Mouse (Mus musculus) kidney, postnatal 36 days (tissue): ENCODE results near the gene Fbxl3.
A peak's percentile ranks its signal among the peaks of the same experiment; 100 is the strongest.

Experiments used
- DNase-seq, 2 experiments: peaks; one replicate each; pipeline ENCODE4 v3.0.0; 2021 to 2022; ENCODE audit warnings: mixed read lengths in 2 of 2

The Fbxl3 gene

GRCm38 (mm10) chr14:103099238-103099933, at the start of gene Fbxl3:
TSS of gene Fbxl3 (minus strand) at chr14:103099566.
- peak; percentile 95 to 98 for DNase-seq

DNA sequence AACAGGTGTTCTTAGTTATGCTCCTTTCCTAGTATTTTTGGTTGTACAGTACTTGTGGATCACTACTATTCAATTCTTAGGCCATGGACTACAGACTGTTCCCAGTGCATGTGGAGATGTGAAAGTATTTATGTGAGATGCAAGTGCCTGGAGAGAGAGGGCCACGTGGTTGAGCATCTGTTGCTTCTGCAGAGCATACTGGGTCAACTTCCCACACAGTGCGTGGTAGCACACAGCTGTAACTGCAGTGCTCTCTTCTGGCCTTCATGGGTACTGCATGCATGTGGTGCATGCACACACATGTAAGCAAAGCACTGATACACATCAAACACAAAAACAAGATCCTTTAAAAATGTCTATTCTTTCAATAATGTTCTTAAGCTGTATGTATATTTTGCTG, 32.6 kb upstream of the Fbxl3 start:
- DNase-seq, result peak; percentile 44 to 83

GRCm38 (mm10) chr14:103125756-103126155, 26.4 kb upstream of the Fbxl3 start:
- no peak for DNase-seq

GRCm38 (mm10) chr14:103114994-103115670, 15.8 kb upstream of the Fbxl3 start:
- DNase-seq, result no peak

DNA sequence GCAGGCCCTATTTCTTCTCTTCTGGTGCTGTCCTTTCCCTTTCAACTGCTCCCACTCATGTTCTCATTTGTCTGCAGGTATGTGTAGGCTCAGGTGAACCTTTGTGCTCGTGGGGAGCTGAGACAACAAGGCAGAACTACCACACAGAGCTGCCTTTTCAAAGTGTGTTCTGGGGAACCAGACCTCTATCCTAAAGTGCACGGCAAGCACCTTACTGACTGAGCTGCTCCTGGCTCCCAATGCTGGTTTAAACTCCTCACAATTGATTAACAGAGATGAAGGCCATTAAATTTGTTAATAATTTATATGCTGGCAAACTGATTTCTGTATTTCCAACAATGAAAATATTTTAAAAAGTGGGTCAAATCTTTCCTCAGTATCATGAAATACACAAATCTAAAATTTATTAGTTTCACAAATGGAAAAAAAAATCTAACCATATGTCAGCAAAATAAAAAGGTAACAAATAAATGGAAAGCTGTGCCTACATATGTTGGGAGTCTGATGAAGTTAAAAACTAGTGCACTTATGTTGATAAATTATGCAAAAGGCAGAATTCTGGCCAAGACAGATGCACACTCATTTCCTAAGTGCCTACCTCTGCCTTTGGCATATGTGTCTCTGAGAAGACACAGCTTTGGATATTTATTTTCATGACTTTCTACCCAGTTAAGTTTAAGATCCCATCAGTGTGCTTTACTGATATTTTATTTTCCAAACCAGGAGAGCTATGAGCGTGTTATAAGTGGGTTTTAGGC, 13.4 kb upstream of the Fbxl3 start:
- DNase-seq, result peak; percentile 46 to 56

DNA sequence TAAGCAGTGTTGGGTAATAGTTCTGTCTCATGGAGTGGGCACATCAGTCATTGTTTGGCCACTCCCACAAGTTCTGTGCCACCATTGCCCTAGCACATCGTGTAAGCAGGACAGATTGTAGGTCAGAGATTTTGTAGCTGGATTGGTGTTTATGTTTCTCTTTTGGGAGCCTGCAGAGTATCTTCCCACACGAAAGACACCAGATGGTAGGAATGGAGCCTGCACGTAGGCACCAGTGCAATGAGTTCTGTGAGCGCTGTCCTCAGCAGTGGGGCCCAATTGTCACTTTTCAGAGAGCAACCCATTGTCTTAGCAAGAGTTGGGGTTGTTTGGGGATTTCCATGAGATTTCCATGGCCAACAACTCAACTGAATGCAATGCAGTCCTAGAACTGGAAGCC, 10.6 kb upstream of the Fbxl3 start:
- DNase-seq, result no peak

GRCm38 (mm10) chr14:103106301-103106700, 6.9 kb upstream of the Fbxl3 start:
- DNase-seq, result no peak

DNA sequence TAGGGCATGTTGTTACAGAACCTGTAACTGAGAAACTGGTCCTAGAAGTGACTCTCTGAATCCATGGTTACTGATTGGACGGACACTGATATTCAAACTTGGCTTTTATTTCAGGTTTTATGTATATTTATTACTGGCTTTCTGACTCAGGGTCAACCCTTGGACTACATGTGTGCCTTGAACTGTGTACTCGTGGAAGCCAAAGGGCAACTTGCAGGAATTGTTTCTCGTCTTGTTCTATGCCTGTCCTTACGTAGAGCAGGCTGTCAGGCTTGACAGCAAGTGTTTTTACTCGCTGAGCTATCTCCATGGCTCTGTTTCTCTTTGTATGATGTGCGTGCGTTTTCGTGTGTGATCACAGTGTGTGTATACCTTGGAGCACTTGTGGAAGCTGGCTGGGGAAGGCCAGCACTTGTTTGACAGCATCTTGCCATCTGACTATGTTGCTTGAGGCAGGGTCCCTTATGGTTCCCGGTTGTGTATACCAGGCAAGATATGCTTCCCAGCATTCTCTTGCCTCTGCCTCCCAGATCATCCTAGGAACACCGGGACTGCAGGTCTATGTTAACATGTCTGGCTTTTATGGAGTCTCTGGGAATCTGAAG, 3.5 kb upstream of the Fbxl3 start:
- DNase-seq, result peak; percentile 53

- peak; percentile 66 to 79 for DNase-seq
Observed at GRCm38 (mm10) chr14:103102246-103102645, 2.9 kb upstream of the Fbxl3 start.

DNA sequence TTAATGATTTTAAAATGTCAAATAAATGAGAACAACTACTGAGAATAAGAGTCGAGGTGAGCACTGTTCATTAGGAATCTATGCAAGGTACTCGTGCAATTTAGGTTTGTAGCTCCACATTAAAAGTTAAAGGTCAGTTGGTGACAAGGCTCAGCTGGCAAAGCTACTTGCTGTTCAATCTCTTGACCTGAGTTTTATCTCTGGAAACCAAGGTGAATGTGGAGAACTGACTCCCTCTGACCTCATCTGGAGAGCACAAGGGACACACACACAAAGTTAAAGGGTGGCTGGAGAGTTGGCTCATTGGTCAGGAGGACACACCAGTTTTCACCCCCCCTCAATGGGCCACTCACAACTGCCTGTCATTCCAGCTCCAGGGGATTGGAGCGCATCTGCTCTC, 1.8 kb upstream of the Fbxl3 start:
- DNase-seq, result no peak

GRCm38 (mm10) chr14:103100296-103100695, 930 bp upstream of the Fbxl3 start:
- DNase-seq, result no peak

DNA sequence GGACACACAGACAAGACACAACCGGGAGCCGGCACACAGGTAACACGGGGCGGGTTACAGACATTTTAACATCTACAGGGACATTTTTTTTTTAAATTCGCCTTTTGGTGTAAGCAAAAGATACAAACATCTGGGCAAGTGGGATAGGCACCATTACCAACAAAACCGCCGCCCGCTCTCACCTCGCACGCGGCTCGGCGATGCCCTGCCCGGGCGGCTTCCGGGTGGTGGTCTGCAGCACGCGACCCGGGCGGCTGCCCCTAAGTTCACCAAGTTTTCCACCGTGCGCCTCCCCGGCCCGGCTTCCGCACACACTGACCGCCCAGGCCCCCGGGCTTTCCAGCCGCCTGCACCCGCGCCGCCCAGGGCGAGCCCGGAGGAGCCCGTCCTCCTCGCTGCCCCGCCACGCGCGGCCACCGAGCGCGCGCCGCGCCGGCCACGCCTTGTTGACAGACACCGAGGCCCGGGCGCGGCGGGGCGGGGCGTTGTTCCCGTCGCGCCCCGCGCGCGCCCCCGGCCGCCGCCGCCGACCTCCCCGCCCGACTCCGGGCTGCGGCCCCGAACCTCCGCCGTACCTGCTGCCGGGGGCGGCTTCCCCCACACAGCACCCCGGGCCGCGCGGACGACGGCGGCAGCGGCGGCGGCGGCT, 655 bp downstream of the Fbxl3 start:
- peak; percentile 92 to 97 for DNase-seq

- DNase-seq, result no peak
Observed at GRCm38 (mm10) chr14:103098213-103098586, 1.2 kb downstream of the Fbxl3 start.

DNA sequence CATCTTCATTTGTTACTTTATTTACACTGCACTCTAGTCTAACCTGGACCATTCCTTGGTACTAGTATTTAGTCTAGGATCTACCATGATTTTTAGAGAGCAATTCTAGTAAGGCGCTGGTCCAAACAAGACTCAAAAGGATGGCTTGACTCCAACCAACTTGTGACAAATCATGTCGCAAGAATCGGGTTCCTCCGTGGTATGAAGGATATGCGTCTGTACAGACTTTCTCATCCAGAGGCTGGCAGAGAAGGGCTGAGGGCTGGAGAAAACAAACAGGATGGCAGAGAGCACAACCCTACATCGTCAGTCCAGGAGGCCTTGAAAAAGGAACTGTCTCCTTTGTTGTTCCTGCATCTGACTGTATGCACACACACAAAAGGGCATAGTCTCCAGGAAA, 2.7 kb downstream of the Fbxl3 start:
- DNase-seq, result peak in 1 of 2 experiments; percentile 23

- DNase-seq, result no peak
Observed at GRCm38 (mm10) chr14:103095826-103096225, 3.5 kb downstream of the Fbxl3 start.

- DNase-seq, result no peak
Observed at GRCm38 (mm10) chr14:103095036-103095435, 4.3 kb downstream of the Fbxl3 start.

DNA sequence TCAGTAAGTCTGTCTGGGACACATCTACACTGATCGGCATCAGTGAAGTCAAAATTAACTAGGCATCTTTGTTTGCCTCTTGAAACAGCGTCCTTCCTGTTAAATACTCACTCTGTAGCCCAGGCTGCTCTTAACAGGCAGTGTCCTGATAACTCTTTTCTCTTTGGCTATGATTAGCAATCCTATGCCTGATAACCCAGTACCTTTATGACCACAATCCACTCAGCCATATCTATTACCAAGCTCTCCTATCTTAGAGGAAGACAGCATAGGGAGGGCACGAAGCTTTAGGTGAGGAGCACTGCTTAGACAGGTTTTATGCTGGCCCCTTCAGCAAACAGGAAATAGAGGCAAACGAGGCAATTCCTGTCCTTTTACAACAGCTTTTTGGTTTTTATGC, 5.7 kb downstream of the Fbxl3 start:
- no peak for DNase-seq

DNA sequence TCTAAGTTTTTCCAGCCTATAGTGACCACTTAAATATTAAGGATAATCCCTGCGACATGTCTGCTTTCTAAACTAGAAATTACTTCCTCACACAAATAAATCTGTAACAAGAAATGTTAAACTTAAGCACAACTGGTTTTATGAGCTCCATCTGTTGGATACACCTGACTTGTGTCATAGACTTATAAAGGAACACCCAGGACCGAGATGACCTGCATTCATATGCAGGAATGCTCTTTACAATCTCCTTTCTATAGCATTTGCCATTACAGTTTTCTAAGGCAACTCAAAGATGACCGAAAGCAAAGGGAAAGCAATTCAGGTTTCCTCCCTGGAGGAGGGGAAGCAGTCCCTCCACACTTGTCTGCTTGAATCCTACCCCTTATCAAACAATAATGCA, 6.1 kb downstream of the Fbxl3 start:
- no peak for DNase-seq

DNA sequence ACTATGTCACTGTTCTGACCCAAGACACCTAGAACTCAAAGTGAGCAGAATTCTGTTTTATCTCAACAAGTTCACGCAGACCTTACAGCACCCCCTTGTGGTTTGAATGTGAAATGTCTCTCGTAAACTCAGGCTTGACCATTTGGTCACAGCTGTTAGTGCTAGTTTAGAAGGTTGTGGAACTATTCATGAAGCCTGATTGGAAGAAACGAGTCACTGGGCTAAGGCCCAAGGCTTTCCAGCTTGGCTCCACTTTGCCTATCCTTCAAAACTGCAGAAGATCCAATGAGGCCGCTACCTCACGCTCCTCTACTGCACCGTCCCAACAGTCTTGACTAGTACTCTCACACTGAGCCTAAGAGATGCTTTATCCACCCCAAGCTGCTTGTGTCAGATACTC, 10.7 kb downstream of the Fbxl3 start:
- DNase-seq, result peak; percentile 67 to 70

GRCm38 (mm10) chr14:103087846-103088245, 11.5 kb downstream of the Fbxl3 start:
- no peak for DNase-seq

DNA sequence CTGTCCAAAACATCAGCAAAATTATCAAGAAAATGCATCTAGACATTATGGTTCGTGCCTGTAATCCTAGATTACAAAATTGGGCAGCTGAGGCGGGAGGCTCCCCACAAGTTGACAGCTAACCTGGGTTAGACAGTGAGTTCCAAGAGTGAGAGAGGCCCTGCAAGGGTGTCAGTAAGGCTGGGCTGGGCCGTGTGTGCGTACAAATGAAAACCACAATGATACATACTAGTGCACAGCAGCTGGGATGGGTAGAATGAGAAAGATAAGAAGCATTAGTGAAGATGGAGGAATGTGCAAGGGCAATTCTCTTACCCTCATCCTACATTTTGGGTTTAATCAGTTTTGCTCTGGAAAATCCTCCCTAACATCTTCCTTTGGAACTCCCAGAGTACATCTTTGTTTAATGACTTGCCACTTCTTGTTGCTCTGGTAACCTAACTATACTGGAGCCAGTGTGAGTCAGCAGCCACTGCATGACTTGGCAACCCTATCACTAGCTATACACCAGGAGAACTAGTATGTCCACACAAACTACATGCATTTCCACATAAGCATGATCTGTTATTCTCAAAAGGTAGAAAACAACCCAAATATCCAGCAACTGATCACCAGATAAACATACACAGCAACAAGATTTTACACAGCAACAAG, 12.6 kb downstream of the Fbxl3 start:
- DNase-seq, result no peak

DNA sequence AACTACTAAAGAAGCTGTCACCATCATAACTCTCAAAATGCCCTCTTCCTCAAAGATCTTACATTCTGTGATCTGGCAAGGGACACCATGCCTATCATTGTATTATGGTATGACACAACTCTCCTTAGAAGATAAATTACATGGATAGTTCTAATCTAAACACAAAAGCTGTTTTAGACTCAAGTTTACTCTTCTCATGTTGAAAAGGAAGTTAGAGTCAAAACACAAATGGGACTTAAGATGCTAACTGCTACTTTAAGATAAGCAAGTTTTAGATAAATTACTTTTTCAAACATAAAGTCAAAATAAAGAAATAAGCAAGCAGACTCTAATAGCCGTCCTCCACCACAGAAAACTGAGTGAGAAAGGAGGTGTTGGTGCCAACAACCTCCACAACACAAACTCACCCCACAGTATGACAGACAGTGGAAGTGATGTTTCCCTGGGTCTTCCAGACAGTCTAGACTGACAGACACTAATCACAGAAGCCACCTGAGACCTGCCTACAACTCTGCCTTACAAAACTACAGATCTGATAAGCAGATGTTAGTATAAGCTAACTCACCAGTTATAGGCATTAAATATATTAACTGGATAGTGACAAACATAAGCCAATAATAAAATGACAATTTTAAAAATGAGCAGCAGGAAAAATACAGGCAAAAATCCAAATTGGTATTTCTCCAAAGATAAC, 13.4 kb downstream of the Fbxl3 start:
- no peak for DNase-seq
